Mouse (Mus musculus) heart, embryonic 14.5 days (tissue): ENCODE measurements around the gene Rnf157. TPM values are rescaled to one million over a fixed set of nuclear protein-coding genes. Genes with fewer than 3 reads are reported as not detected.

Experiments used
- ATAC-seq: fragments of 200-750 bp; cut with Nextera tagmentation; 2 replicates; pipeline ENCODE4 v1.8.0; 2017; ENCODE audit warnings: low read depth, moderate TSS enrichment; ENCODE audit not compliant: insufficient number of reproducible peaks, insufficient read depth, low FRiP score
- H3K27ac ChIP-seq, 2 experiments: fragments of 200-500 bp in 1 of 2; fragments of 300-500 bp in 1 of 2; sonication (generic) in 1 of 2; replicated peaks in 1 of 2; 2 replicates each; pipeline ENCODE4 v1.5.1; 2012 to 2014; ENCODE audit warnings: low read depth in 2 of 2, low read length in 2 of 2, control low read depth in 1 of 2, mild to moderate bottlenecking in 1 of 2, mixed read lengths in 1 of 2; ENCODE audit not compliant: control insufficient read depth in 1 of 2, insufficient read depth in 1 of 2
- H3K27me3 ChIP-seq: fragments of 300-500 bp; sonication (generic); 2 replicates; pipeline ENCODE4 v1.6.1; 2014; ENCODE audit warnings: mild to moderate bottlenecking, low read length, control low read depth; ENCODE audit not compliant: control insufficient read depth, insufficient read depth
- H3K36me3 ChIP-seq: fragments of 300-500 bp; sonication (generic); 2 replicates; pipeline ENCODE4 v1.6.1; 2014; ENCODE audit warnings: mild to moderate bottlenecking, control low read depth, low read length, mixed read lengths; ENCODE audit not compliant: control insufficient read depth, insufficient read depth
- H3K4me1 ChIP-seq, 2 experiments: fragments of 200-500 bp in 1 of 2; fragments of 300-500 bp in 1 of 2; sonication (generic) in 1 of 2; 2 replicates each; pipeline ENCODE4 v1.6.1; 2012 to 2014; ENCODE audit warnings: low read length in 2 of 2, control low read depth in 1 of 2, mixed read lengths in 1 of 2; ENCODE audit not compliant: control insufficient read depth in 2 of 2, insufficient read depth in 2 of 2
- H3K4me2 ChIP-seq: fragments of 300-500 bp; sonication (generic); 2 replicates; pipeline ENCODE4 v1.6.1; 2014; ENCODE audit warnings: mild to moderate bottlenecking, low read length
- H3K4me3 ChIP-seq, 2 experiments: fragments of 200-500 bp in 1 of 2; fragments of 300-500 bp in 1 of 2; sonication (generic) in 1 of 2; 2 replicates each; pipeline ENCODE4 v1.5.1; 2012 to 2014; ENCODE audit warnings: low read length in 2 of 2, mild to moderate bottlenecking in 2 of 2, control low read depth in 1 of 2, low read depth in 1 of 2, moderate library complexity in 1 of 2; ENCODE audit not compliant: control insufficient read depth in 1 of 2, insufficient read depth in 1 of 2
- H3K9ac ChIP-seq: fragments of 300-500 bp; sonication (generic); 2 replicates; pipeline ENCODE4 v1.6.1; 2014; ENCODE audit warnings: mild to moderate bottlenecking, low read length
- H3K9me3 ChIP-seq: fragments of 300-500 bp; sonication (generic); 2 replicates; pipeline ENCODE4 v1.6.1; 2016; ENCODE audit warnings: low read length, control low read depth; ENCODE audit not compliant: control insufficient read depth
- WGBS: fragments of 180-500 bp; shearing (Covaris S2); extraction: QIAGEN DNeasy Blood & Tissue Kit; methylation state at CpG from one replicate; pipeline ENCODE4 v1.1.7; 2014; 5-methylcytosine and 5-hydroxymethylcytosine counted together
- polyA plus RNA-seq: library from polyadenylated mRNA; unstranded; fragments of >200 nt; fragmentation: Nextera tagmentation; extraction: Ambion mirVana; gene quantifications from 2 replicates; pipeline ENCODE4 v1.2.1, GENCODE M21; 2014

Gene Rnf157
- polyA plus RNA-seq, 1 experiment from 2014 or later: 8.4 TPM

GRCm38 (mm10) chr11:116439269-116440240, 26.7 kb upstream of the Rnf157 start:
- Histone ChIP-seq H3K4me3 (no peak overlapping the region), H3K4me1 (peaks cover 27 to 41% of the 10 kb centered on the region in 2 experiments), H3K36me3 (peaks cover 35% of the 10 kb centered on the region), H3K27me3 (no peaks in the 10 kb centered on the region), H3K4me2 (no peak overlapping the region), H3K27ac (peak overlapping the region; percentile 78 to 80; a peak in 3 of 4 replicates), H3K9ac (peak overlapping the region; percentile 34; the same call in 1 of the 2 replicates), H3K9me3 (no peaks in the 10 kb centered on the region)
- WGBS: 82% methylated on average over 19 of the region's 19 CpGs
- no peak for ATAC-seq

GRCm38 (mm10) chr11:116437541-116437940, 24.7 kb upstream of the Rnf157 start:
- Histone ChIP-seq H3K4me3 (0 out of 4 replicates have a peak overlapping the region, but pooled peaks of 1 of the 2 experiments have one; percentile 3), H3K36me3 (peaks cover 35% of the 10 kb centered on the region), H3K4me1 (peaks cover 27 to 41% of the 10 kb centered on the region in 2 experiments), H3K9ac (peak overlapping the region; percentile 93), H3K4me2 (peak overlapping the region; percentile 76), H3K27ac (peak overlapping the region; percentile 50 to 72; a peak in 3 of 4 replicates), H3K27me3 (no peaks in the 10 kb centered on the region), H3K9me3 (no peaks in the 10 kb centered on the region)
- WGBS: 68% methylated on average over 11 of the region's 11 CpGs
- no peak for ATAC-seq

DNA sequence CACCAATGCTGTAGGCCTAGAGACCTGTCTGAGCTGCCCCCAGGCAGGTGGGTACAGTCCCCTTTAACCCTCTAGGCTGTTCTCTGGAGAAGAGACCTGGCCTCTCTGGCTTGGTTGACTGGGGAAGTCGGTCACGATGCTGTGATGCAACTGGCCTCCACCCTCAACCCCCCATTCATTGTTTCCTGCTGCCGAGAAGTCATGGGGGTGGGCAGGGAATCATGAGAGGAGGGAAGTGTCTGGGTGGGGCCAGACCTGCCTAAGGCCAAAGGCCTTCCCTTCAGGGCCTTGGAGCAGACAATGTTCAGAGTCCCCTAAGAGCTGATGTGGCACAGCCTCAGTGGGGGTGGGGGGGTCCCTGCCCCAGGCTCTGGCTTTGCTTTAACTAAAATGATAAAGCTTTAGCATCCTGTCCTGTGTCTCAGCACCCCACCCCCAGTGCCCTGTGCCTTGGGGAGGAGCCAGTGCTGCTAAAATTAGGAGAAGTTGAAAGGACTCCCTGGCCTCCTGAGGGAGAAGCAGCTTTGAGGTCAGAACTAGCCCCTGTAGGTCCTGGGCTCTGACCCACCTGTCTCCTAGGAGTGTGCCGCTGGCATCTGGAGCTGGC, 24.0 kb upstream of the Rnf157 start:
- 15% methylated on average over 4 of the region's 4 CpGs for WGBS
- ATAC-seq: no peak

DNA sequence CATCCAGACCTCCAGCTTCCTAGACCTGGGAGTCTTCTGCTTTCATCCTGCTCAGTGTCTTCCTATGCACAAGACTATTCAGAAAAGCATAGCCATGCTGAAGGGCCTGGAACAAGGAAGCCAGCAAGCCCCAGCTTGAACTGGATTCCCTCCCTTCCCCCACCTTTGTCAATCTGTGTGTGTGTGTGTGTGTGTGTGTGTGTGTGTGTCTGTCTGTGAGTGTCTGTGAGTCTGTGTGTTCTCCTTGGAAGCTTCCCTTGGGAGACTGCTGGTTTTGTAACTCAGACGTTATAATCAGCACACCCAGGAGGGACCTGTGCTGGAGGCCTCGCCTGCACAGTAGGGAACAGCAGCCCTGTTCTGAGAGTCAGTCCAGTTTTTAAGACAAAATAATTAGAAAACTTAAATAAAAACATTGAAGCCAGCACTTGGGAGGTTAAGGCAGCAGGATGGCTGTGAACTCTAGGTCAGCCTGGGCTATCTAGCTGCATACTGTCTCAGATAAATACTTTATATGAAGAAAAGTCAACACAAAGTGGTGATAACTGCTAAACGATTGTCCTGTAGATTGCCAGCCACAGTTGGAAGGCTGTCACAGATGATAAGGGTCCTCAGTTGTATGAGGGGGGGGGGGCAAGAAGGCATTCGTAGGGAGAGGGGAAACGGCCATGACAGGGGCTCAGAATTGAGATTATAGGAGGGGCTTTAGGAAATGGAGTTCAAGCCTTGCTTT, 23.3 kb upstream of the Rnf157 start:
- peak overlapping the region; percentile 42 to 72 for H3K27ac ChIP-seq
- ATAC-seq: no peak
- peaks cover 29 to 43% of the 10 kb centered on the region in 2 experiments for H3K4me1 ChIP-seq
- peak overlapping the region; percentile 93 for H3K9ac ChIP-seq
- H3K36me3 ChIP-seq: peaks cover 35% of the 10 kb centered on the region
- H3K27me3 ChIP-seq: no peaks in the 10 kb centered on the region
- H3K4me3 ChIP-seq: peak overlapping the region in 1 of 2 experiments; percentile 9; a peak in 1 of 4 replicates
- WGBS: 22% methylated on average over 5 of the region's 5 CpGs
- peak overlapping the region; percentile 76 for H3K4me2 ChIP-seq
- H3K9me3 ChIP-seq: no peaks in the 10 kb centered on the region

More for the DNA sequence above, 24.0 kb upstream of the Rnf157 start:
- Histone ChIP-seq H3K27ac (peak overlapping the region; percentile 50 to 72), H3K27me3 (no peaks in the 10 kb centered on the region), H3K4me2 (peak overlapping the region; percentile 76), H3K9ac (peak overlapping the region; percentile 93), H3K36me3 (peaks cover 35% of the 10 kb centered on the region), H3K9me3 (no peaks in the 10 kb centered on the region), H3K4me1 (peaks cover 27 to 41% of the 10 kb centered on the region in 2 experiments), H3K4me3 (peak overlapping the region in 1 of 2 experiments; percentile 3; a peak in 1 of 4 replicates)

DNA sequence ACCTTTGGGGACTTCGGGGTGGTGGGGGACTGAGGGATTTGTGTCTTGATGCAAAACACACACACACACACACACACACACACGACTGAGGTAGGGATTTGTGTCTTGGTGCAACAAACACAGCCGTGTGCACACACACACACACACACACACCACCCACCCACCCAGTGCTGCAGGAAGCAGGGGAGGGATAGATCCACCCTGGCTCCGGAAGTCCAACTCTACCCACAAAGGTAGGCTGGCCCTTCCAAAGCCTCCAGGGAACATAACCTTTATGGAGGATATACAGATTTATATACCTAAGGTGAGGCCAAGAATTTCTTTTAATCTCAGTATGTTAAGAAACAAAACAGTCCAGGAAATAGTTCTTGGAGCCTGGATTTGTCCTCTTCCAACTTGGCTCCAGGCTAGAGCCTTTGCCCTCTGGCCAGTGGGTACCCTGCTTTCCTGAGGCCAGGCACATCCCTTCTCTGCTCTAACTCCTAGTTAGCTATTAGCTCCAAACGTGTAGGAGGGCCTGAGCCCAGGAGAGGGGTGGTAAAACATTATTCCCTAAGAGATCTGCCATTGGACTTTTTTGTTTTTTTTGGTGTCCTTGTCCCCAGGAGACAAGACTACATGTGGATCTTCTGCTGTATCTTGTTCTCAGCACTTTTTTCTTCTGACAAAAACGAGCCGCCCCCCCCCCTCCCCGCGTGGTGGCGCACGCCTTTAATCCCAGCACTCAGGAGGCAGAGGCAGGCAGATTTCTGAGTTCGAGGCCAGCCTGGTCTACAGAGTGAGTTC, 22.3 kb upstream of the Rnf157 start:
- H3K9me3 ChIP-seq: no peaks in the 10 kb centered on the region
- peak overlapping the region; percentile 76 for H3K4me2 ChIP-seq
- 49% methylated on average over 12 of the region's 12 CpGs for WGBS
- peak overlapping the region; percentile 74 to 92 for H3K27ac ChIP-seq
- H3K4me3 ChIP-seq: peak overlapping the region; percentile 90 to 96
- no peak for ATAC-seq
- H3K36me3 ChIP-seq: peaks cover 35% of the 10 kb centered on the region
- H3K27me3 ChIP-seq: no peaks in the 10 kb centered on the region
- H3K4me1 ChIP-seq: peaks cover 27 to 43% of the 10 kb centered on the region in 2 experiments
- H3K9ac ChIP-seq: peak overlapping the region; percentile 93

GRCm38 (mm10) chr11:116434287-116434966, 21.6 kb upstream of the Rnf157 start:
- H3K4me3 ChIP-seq: peak overlapping the region; percentile 90 to 96
- H3K27ac ChIP-seq: peak overlapping the region; percentile 74 to 92
- H3K9ac ChIP-seq: peak overlapping the region; percentile 93
- no peaks in the 10 kb centered on the region for H3K9me3 ChIP-seq
- ATAC-seq: peak; percentile 22
- peak overlapping the region; percentile 76 for H3K4me2 ChIP-seq
- under 1% methylated on average over 30 of the region's 67 CpGs for WGBS
- no peaks in the 10 kb centered on the region for H3K27me3 ChIP-seq
- peaks cover 24 to 40% of the 10 kb centered on the region in 2 experiments for H3K4me1 ChIP-seq
- H3K36me3 ChIP-seq: peaks cover 29% of the 10 kb centered on the region
